Mouse (Mus musculus): ENCODE results near the gene Col11a1.

The Col11a1 gene

GRCm38 (mm10) chr3:114029971-114030635, at the start of gene Col11a1:
Gene Col11a1 (plus strand): TSS chr3:114030540.
- peak; percentile 95 for DNase-seq

- no peak for DNase-seq
Observed at GRCm38 (mm10) chr3:113990936-113991335, 39.4 kb upstream of the Col11a1 start.

GRCm38 (mm10) chr3:114030886-114031285, 546 bp downstream of the Col11a1 start:
- DNase-seq = peak; percentile 41

GRCm38 (mm10) chr3:114031351-114032213, 1.2 kb downstream of the Col11a1 start:
- peak; percentile 59 for DNase-seq

- DNase-seq = peak; percentile 55
Observed at GRCm38 (mm10) chr3:114032333-114032732, 2.0 kb downstream of the Col11a1 start.

GRCm38 (mm10) chr3:114052406-114052805, 22.1 kb downstream of the Col11a1 start:
- DNase-seq = peak; percentile 22

- DNase-seq = no peak
Observed at GRCm38 (mm10) chr3:114053501-114053900, 23.2 kb downstream of the Col11a1 start.

- DNase-seq = no peak
Observed at GRCm38 (mm10) chr3:114065123-114065522, 34.8 kb downstream of the Col11a1 start.

- peak; percentile 13 for DNase-seq
Observed at GRCm38 (mm10) chr3:114065587-114065986, 35.2 kb downstream of the Col11a1 start.

- no peak for DNase-seq
Observed at GRCm38 (mm10) chr3:114099335-114099734, 69.0 kb downstream of the Col11a1 start.

- DNase-seq = peak; percentile 28
Observed at GRCm38 (mm10) chr3:114107099-114107498, 76.8 kb downstream of the Col11a1 start.

- DNase-seq = peak; percentile 21
Observed at GRCm38 (mm10) chr3:114147140-114147539, 116.8 kb downstream of the Col11a1 start.

GRCm38 (mm10) chr3:114197964-114198750, 167.8 kb downstream of the Col11a1 start:
- DNase-seq = no peak

- DNase-seq = no peak
Observed at GRCm38 (mm10) chr3:114212255-114212654, 181.9 kb downstream of the Col11a1 start.

- no peak for DNase-seq
Observed at GRCm38 (mm10) chr3:114216105-114216504, 185.8 kb downstream of the Col11a1 start.

GRCm38 (mm10) chr3:114229501-114229900, 199.2 kb downstream of the Col11a1 start:
- DNase-seq = no peak
